Mouse (Mus musculus): ENCODE data around the gene Pigf.

Pigf gene

GRCm38 (mm10) chr17:86966040-86966439 is 59.2 kb downstream of the Pigf start:
- DNase-seq: no peak

- DNase-seq: no peak
These were observed 60.1 kb downstream of the Pigf start for GRCm38 (mm10) chr17:86965121-86965520.

GRCm38 (mm10) chr17:86964502-86964901 is 60.7 kb downstream of the Pigf start:
- peak; percentile 77 for DNase-seq

GRCm38 (mm10) chr17:86964041-86964440 is 61.2 kb downstream of the Pigf start:
- peak; percentile 35 for DNase-seq

- peak; percentile 30 for DNase-seq
These were observed 61.7 kb downstream of the Pigf start for GRCm38 (mm10) chr17:86963586-86963902.

GRCm38 (mm10) chr17:86962894-86963585 is 62.2 kb downstream of the Pigf start, which contains the start of gene Rhoq:
TSS of gene Rhoq (plus strand) at chr17:86963082.
- peak; percentile 92 for DNase-seq

- DNase-seq: peak; percentile 91
These were observed 62.8 kb downstream of the Pigf start for GRCm38 (mm10) chr17:86962297-86962893.

- DNase-seq: peak; percentile 54
These were observed 63.8 kb downstream of the Pigf start for GRCm38 (mm10) chr17:86961301-86961841.

- no peak for DNase-seq
These were observed 67.2 kb downstream of the Pigf start for GRCm38 (mm10) chr17:86957968-86958367.

GRCm38 (mm10) chr17:86957239-86957638 is 68.0 kb downstream of the Pigf start:
- no peak for DNase-seq

- DNase-seq: no peak
These were observed 76.4 kb downstream of the Pigf start for GRCm38 (mm10) chr17:86948801-86949200.

GRCm38 (mm10) chr17:86947840-86948796 is 77.1 kb downstream of the Pigf start, which contains the start of gene Atp6v1e2:
TSS of gene Atp6v1e2 (minus strand) at chr17:86947897.
- DNase-seq: peak; percentile 64

Measured in kidney, adult 9 months (tissue).